Mouse (Mus musculus) MEL (cell line): ENCODE measurements around the gene Brinp1. TPM values are rescaled to one million over a fixed set of nuclear protein-coding genes. Genes with fewer than 3 reads are reported as not detected.

ENCODE experiments used
- DNase-seq: peaks from one replicate; pipeline ENCODE4 v3.0.0; 2011; ENCODE audit warnings: low read depth, low spot score
- H3K27ac ChIP-seq: 2 replicates; pipeline ENCODE4 v1.5.1; 2012; ENCODE audit warnings: low read depth, mild to moderate bottlenecking, control low read depth, low read length, moderate library complexity; ENCODE audit not compliant: control insufficient read depth
- H3K27me3 ChIP-seq, 2 experiments: fragments of 150-350 bp in 1 of 2; sonication (generic) in 1 of 2; 2 replicates each; pipeline ENCODE4 v1.6.1; 2012; ENCODE audit warnings: low read length in 2 of 2, mild to moderate bottlenecking in 2 of 2, improper control_type of control experiment in 1 of 2, moderate library complexity in 1 of 2; ENCODE audit not compliant: insufficient read depth in 2 of 2, control insufficient read depth in 1 of 2
- H3K36me3 ChIP-seq, 2 experiments: 2 replicates each; pipeline ENCODE4 v1.6.1; 2012 to 2014; ENCODE audit warnings: low read length in 2 of 2, improper control_type of control experiment in 1 of 2, inconsistent platforms in 1 of 2, mild to moderate bottlenecking in 1 of 2; ENCODE audit not compliant: insufficient read depth in 2 of 2, control insufficient read depth in 1 of 2
- H3K4me1 ChIP-seq, 2 experiments: fragments of 150-350 bp in 1 of 2; sonication (generic) in 1 of 2; 2 replicates each; pipeline ENCODE4 v1.6.1; 2012; ENCODE audit warnings: low read length in 2 of 2, improper control_type of control experiment in 1 of 2, mild to moderate bottlenecking in 1 of 2; ENCODE audit not compliant: insufficient read depth in 2 of 2, control insufficient read depth in 1 of 2
- H3K4me3 ChIP-seq, 2 experiments: fragments of 150-350 bp in 1 of 2; sonication (generic) in 1 of 2; 2 replicates each; pipeline ENCODE4 v1.5.1; 2012; ENCODE audit warnings: low read depth in 2 of 2, low read length in 2 of 2, mild to moderate bottlenecking in 2 of 2, moderate library complexity in 2 of 2, control low read depth in 1 of 2, improper control_type of control experiment in 1 of 2; ENCODE audit not compliant: control insufficient read depth in 1 of 2, insufficient read depth in 1 of 2
- H3K79me2 ChIP-seq: 2 replicates; pipeline ENCODE4 v1.6.1; 2012; ENCODE audit warnings: mild to moderate bottlenecking, low read length, moderate library complexity; ENCODE audit not compliant: control insufficient read depth, poor library complexity, insufficient read depth
- H3K9ac ChIP-seq: 2 replicates; pipeline ENCODE4 v1.6.1; 2012; ENCODE audit warnings: low read depth, mild to moderate bottlenecking, control low read depth, low read length, moderate library complexity; ENCODE audit not compliant: control insufficient read depth, poor library complexity, severe bottlenecking
- H3K9me3 ChIP-seq: fragments of 150-350 bp; sonication (generic); replicated peaks from 2 replicates; pipeline ENCODE4 v1.6.1; 2012; ENCODE audit warnings: mild to moderate bottlenecking, low read length, improper control_type of control experiment, moderate library complexity; ENCODE audit not compliant: insufficient read depth
- BHLHE40 ChIP-seq: IDR thresholded peaks from 2 replicates; pipeline ENCODE4 v1.6.1; 2012; ENCODE audit warnings: low read depth, mild to moderate bottlenecking, inconsistent platforms, low read length, improper control_type of control experiment, borderline replicate concordance
- CHD1 ChIP-seq: IDR thresholded peaks from 2 replicates; pipeline ENCODE4 v1.6.1; 2012; ENCODE audit warnings: low read depth, mild to moderate bottlenecking, inconsistent platforms, low read length, improper control_type of control experiment
- CTCF ChIP-seq, 3 experiments: IDR thresholded peaks in 2 of 3; conservative IDR thresholded peaks in 1 of 3; 2 replicates each; pipeline ENCODE4 v1.5.1; 2011 to 2012; ENCODE audit warnings: low read length in 3 of 3, low read depth in 2 of 3, mild to moderate bottlenecking in 2 of 3, improper control_type of control experiment in 1 of 3, inconsistent platforms in 1 of 3, mixed read lengths in 1 of 3, moderate library complexity in 1 of 3; ENCODE audit not compliant: control insufficient read depth in 1 of 3, insufficient read depth in 1 of 3, poor library complexity in 1 of 3, severe bottlenecking in 1 of 3
- E2F4 ChIP-seq: IDR thresholded peaks from 2 replicates; pipeline ENCODE4 v1.6.1; 2011; ENCODE audit warnings: low read depth, low read length, improper control_type of control experiment, borderline replicate concordance
- ELF1 ChIP-seq: IDR thresholded peaks from 2 replicates; pipeline ENCODE4 v1.6.1; 2014; ENCODE audit warnings: low read depth, mild to moderate bottlenecking, inconsistent platforms, low read length, improper control_type of control experiment, moderate library complexity
- EP300 ChIP-seq, 2 experiments: IDR thresholded peaks; 2 replicates each; pipeline ENCODE4 v1.6.1; 2011; ENCODE audit warnings: improper control_type of control experiment in 2 of 2, low read length in 2 of 2, low read depth in 1 of 2, mild to moderate bottlenecking in 1 of 2
- GABPA ChIP-seq: IDR thresholded peaks from 2 replicates; pipeline ENCODE4 v1.6.1; 2012; ENCODE audit warnings: low read depth, mild to moderate bottlenecking, inconsistent platforms, low read length, improper control_type of control experiment, moderate library complexity
- JUND ChIP-seq: IDR thresholded peaks from 2 replicates; pipeline ENCODE4 v1.6.1; 2011; ENCODE audit warnings: low read depth, mild to moderate bottlenecking, improper control_type of control experiment, low read length
- MAX ChIP-seq: IDR thresholded peaks from 2 replicates; pipeline ENCODE4 v1.6.1; 2011; ENCODE audit warnings: low read length, improper control_type of control experiment
- MAZ ChIP-seq: IDR thresholded peaks from 2 replicates; pipeline ENCODE4 v1.6.1; 2012; ENCODE audit warnings: low read depth, mild to moderate bottlenecking, inconsistent platforms, low read length, improper control_type of control experiment
- MEF2A ChIP-seq: IDR thresholded peaks from 2 replicates; pipeline ENCODE4 v1.6.1; 2014; ENCODE audit warnings: low read depth, mild to moderate bottlenecking, inconsistent platforms, low read length, improper control_type of control experiment; ENCODE audit not compliant: poor library complexity, insufficient replicate concordance, severe bottlenecking; ENCODE audit errors: extremely low read depth
- MXI1 ChIP-seq: IDR thresholded peaks from 2 replicates; pipeline ENCODE4 v1.6.1; 2011; ENCODE audit warnings: mild to moderate bottlenecking, low read depth, low read length, improper control_type of control experiment
- MYB ChIP-seq: IDR thresholded peaks from 2 replicates; pipeline ENCODE4 v1.6.1; 2011; ENCODE audit warnings: mild to moderate bottlenecking, low read depth, low read length, improper control_type of control experiment
- POLR2A ChIP-seq, 2 experiments: IDR thresholded peaks; 2 replicates each; pipeline ENCODE4 v1.6.1; 2011 to 2012; ENCODE audit warnings: low read length in 2 of 2, mild to moderate bottlenecking in 2 of 2, control low read depth in 1 of 2, improper control_type of control experiment in 1 of 2, low read depth in 1 of 2, moderate library complexity in 1 of 2; ENCODE audit not compliant: control insufficient read depth in 1 of 2, insufficient read depth in 1 of 2, poor library complexity in 1 of 2
- POLR2AphosphoS2 ChIP-seq: IDR thresholded peaks from 2 replicates; pipeline ENCODE4 v1.6.1; 2011; ENCODE audit warnings: low read length, improper control_type of control experiment
- POLR2AphosphoS5 ChIP-seq: IDR thresholded peaks from 2 replicates; pipeline ENCODE4 v1.6.1; 2012; ENCODE audit warnings: low read depth, borderline replicate concordance, mild to moderate bottlenecking, inconsistent platforms, low read length, moderate library complexity, mixed read lengths
- RCOR1 ChIP-seq: IDR thresholded peaks from 2 replicates; pipeline ENCODE4 v1.6.1; 2012; ENCODE audit warnings: low read depth, mild to moderate bottlenecking, inconsistent platforms, low read length, improper control_type of control experiment
- SIN3A ChIP-seq: IDR thresholded peaks from 2 replicates; pipeline ENCODE4 v1.6.1; 2012; ENCODE audit warnings: low read length, improper control_type of control experiment, inconsistent platforms
- SMC3 ChIP-seq: IDR thresholded peaks from 2 replicates; pipeline ENCODE4 v1.6.1; 2011; ENCODE audit warnings: low read depth, low read length, improper control_type of control experiment
- TBP ChIP-seq: IDR thresholded peaks from 2 replicates; pipeline ENCODE4 v1.8.0; 2011; ENCODE audit warnings: low read depth, low read length, improper control_type of control experiment
- UBTF ChIP-seq: IDR thresholded peaks from 2 replicates; pipeline ENCODE4 v1.6.1; 2012; ENCODE audit warnings: low read depth, mild to moderate bottlenecking, inconsistent platforms, low read length, improper control_type of control experiment, moderate library complexity, borderline replicate concordance; ENCODE audit not compliant: insufficient read depth
- USF1 ChIP-seq: IDR thresholded peaks from 2 replicates; pipeline ENCODE4 v1.6.1; 2014; ENCODE audit warnings: low read depth, mild to moderate bottlenecking, inconsistent platforms, low read length, improper control_type of control experiment, moderate library complexity
- ZC3H11A ChIP-seq: IDR thresholded peaks from 2 replicates; pipeline ENCODE4 v1.6.1; 2012; ENCODE audit warnings: low read depth, mild to moderate bottlenecking, inconsistent platforms, low read length, improper control_type of control experiment
- ZKSCAN1 ChIP-seq: IDR thresholded peaks from 2 replicates; pipeline ENCODE4 v1.6.1; 2012; ENCODE audit warnings: low read depth, mild to moderate bottlenecking, inconsistent platforms, low read length, improper control_type of control experiment, moderate library complexity
- ZMIZ1 ChIP-seq: IDR thresholded peaks from 2 replicates; pipeline ENCODE4 v1.6.1; 2012; ENCODE audit warnings: low read depth, mild to moderate bottlenecking, inconsistent platforms, low read length, improper control_type of control experiment, moderate library complexity
- polyA plus RNA-seq, 2 experiments: library from polyadenylated mRNA; stranded (reverse) in 1 of 2; unstranded in 1 of 2; fragments of >175 nt in 1 of 2; fragments of >200 nt in 1 of 2; gene quantifications; 2 replicates each; pipeline versions ENCODE4 v1.2.1 to v1.2.4; 2012; ENCODE audit warnings: low replicate concordance in 2 of 2, low read depth in 1 of 2; ENCODE audit not compliant: insufficient read length in 2 of 2, insufficient read depth in 1 of 2, missing spikeins in 1 of 2
- total RNA-seq: library from RNA; depleted of rRNA; stranded (reverse); fragments of 300-350 nt; gene quantifications from 2 replicates; pipeline ENCODE4 v1.2.3, GENCODE M21; 2012

Brinp1 gene
- total and polyA plus RNA-seq, 3 experiments = not detected

- no peak for TF ChIP-seq E2F4
- no peak for TF ChIP-seq ZKSCAN1
- TF ChIP-seq TBP = no peak
- TF ChIP-seq POLR2AphosphoS2 = no peak
- no peak for TF ChIP-seq CTCF (IDR thresholded peaks at IDR 0.05 in 2 of 3, conservative IDR thresholded peaks at IDR 0.05 in 1 of 3; ENCODE audit: control insufficient read depth in 1 of 3, insufficient read depth in 1 of 3, low read depth in 2 of 3, low read length in 3 of 3, poor library complexity in 1 of 3, severe bottlenecking in 1 of 3)
- TF ChIP-seq JUND = no peak
- no peak for TF ChIP-seq SMC3
- no peak for TF ChIP-seq MXI1
- no peak for TF ChIP-seq SIN3A
- TF ChIP-seq GABPA = no peak
- no peak for TF ChIP-seq MAZ
- no peak for TF ChIP-seq CHD1
- TF ChIP-seq POLR2A (IDR thresholded peaks at IDR 0.05; ENCODE audit: control insufficient read depth in 1 of 2, insufficient read depth in 1 of 2, low read depth in 1 of 2, low read length in 2 of 2, poor library complexity in 1 of 2) = no peak
- TF ChIP-seq ELF1 = no peak
- TF ChIP-seq MYB = no peak
- no peaks in the 10 kb centered on the region for H3K27me3 ChIP-seq
- H3K9me3 ChIP-seq = no peaks in the 10 kb centered on the region
- H3K79me2 ChIP-seq = no peaks in the 10 kb centered on the region
- H3K4me1 ChIP-seq = no peaks in the 10 kb centered on the region
- no peak for DNase-seq
- no peak overlapping the region for H3K4me3 ChIP-seq
- H3K9ac ChIP-seq = no peak overlapping the region
- no peak overlapping the region for H3K27ac ChIP-seq
- H3K36me3 ChIP-seq = no peaks in the 10 kb centered on the region
Observed at GRCm38 (mm10) chr4:68849671-68850070, 104.5 kb downstream of the Brinp1 start.

- TF ChIP-seq CTCF (IDR thresholded peaks at IDR 0.05 in 2 of 3, conservative IDR thresholded peaks at IDR 0.05 in 1 of 3; ENCODE audit: control insufficient read depth in 1 of 3, insufficient read depth in 1 of 3, low read depth in 2 of 3, low read length in 3 of 3, poor library complexity in 1 of 3, severe bottlenecking in 1 of 3) = no peak
- TF ChIP-seq UBTF = no peak
- no peak for TF ChIP-seq USF1
- TF ChIP-seq MAX = no peak
- no peak for TF ChIP-seq BHLHE40
- TF ChIP-seq ZMIZ1 = no peak
- no peak for TF ChIP-seq POLR2AphosphoS2
- no peak for TF ChIP-seq EP300 (IDR thresholded peaks at IDR 0.05; ENCODE audit: low read depth in 1 of 2, low read length in 2 of 2)
- no peak for TF ChIP-seq MXI1
- no peak for TF ChIP-seq RCOR1
- no peak for TF ChIP-seq ELF1
- no peak for TF ChIP-seq MAZ
- no peak for TF ChIP-seq SIN3A
- no peak for TF ChIP-seq POLR2AphosphoS5
- TF ChIP-seq ZC3H11A = no peak
- no peak for TF ChIP-seq SMC3
- TF ChIP-seq MEF2A = no peak
- TF ChIP-seq, all 39 proteins: peak for 0
- H3K27me3 ChIP-seq = no peaks in the 10 kb centered on the region
- H3K4me1 ChIP-seq = no peaks in the 10 kb centered on the region
- no peak overlapping the region for H3K27ac ChIP-seq
- H3K79me2 ChIP-seq = no peaks in the 10 kb centered on the region
- no peaks in the 10 kb centered on the region for H3K36me3 ChIP-seq
- DNase-seq = no peak
- H3K4me3 ChIP-seq = no peak overlapping the region
- no peak overlapping the region for H3K9ac ChIP-seq
- no peaks in the 10 kb centered on the region for H3K9me3 ChIP-seq
Observed at GRCm38 (mm10) chr4:68846976-68847375, 107.2 kb downstream of the Brinp1 start.
